Mouse (Mus musculus): ENCODE measurements around the gene Tenm4.

DNA sequence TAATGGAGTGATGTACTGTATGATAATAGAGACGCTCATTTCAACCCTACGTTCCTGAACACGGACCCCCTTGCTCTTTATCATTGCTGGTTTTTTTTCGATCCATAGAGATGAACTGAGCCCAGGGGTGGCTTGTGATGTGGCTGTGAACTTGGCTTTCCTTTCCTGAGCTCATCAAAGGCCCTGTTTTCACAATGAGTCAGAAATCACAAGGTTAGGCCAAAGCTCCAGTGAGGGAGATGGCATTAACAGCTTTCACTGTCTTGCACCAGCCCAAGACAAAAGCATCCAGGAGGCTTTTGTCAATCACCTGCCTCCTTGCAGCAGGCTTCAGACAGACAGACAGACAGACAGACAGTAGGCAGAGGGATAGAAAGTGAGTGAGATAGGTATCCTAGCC is 219.8 kb downstream of the Tenm4 start:
- TF ChIP-seq CTCF (IDR thresholded peaks at IDR 0.05) (no peak), EP300 (IDR thresholded peaks at IDR 0.05) (no peak)

Measured in lung, postnatal 0 days (tissue).